Mouse (Mus musculus): ENCODE data around the gene Jpt2. TPM values are rescaled to one million over a fixed set of nuclear protein-coding genes. Genes with fewer than 3 reads are reported as not detected.

Gene Jpt2
- total RNA-seq, 1 experiment from 2014 or later: 27.0 TPM

GRCm38 (mm10) chr17:24907591-24907990 lies 52.9 kb downstream of the Jpt2 start:
- DNase-seq: peak; percentile 67

- no peak for DNase-seq
These were observed 56.7 kb downstream of the Jpt2 start for GRCm38 (mm10) chr17:24903767-24904166.

- DNase-seq: peak; percentile 47
These were observed 57.6 kb downstream of the Jpt2 start for GRCm38 (mm10) chr17:24902671-24903474.

DNA sequence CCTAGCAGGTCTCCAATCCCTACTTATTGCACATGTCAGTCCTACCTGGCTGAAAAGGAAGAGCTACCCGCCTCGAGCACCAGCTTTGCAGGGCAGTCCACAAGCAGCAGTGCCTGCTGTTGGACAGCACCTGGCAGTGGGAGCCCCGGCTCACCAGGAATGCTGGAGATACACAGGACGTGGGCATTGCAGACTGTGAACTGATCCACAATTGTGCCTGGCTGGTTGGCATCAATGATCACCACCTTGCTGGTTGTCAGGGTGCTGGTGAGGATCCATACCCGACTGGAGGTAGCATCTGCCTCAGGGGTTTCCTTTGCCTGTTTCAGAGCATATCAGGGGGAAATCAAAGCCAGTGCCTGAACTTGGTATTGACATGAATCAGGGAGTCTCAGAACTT lies 58.4 kb downstream of the Jpt2 start:
- DNase-seq: no peak

DNA sequence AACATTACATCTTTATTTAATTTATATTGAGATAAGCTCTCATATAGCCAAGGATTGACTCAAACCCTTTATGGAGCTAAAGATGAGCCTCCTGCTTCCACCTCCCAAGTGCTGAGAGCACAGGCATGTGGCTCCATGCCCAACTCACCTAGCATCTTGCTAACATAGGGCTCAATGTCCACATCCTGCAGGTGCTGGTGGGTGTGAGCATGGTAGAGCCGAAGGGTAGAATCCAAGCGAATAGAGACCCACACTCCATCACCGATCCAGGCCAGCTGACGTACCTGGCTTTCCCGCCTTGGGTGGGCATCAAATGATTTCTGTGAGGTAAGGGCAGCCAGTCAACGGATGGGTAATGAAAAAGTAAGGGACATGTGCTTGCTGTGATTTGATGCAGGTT lies 60.5 kb downstream of the Jpt2 start:
- DNase-seq: no peak

- DNase-seq: no peak
These were observed 61.3 kb downstream of the Jpt2 start for GRCm38 (mm10) chr17:24899153-24899552.

GRCm38 (mm10) chr17:24898041-24898854 lies 62.2 kb downstream of the Jpt2 start:
- no peak for DNase-seq

DNA sequence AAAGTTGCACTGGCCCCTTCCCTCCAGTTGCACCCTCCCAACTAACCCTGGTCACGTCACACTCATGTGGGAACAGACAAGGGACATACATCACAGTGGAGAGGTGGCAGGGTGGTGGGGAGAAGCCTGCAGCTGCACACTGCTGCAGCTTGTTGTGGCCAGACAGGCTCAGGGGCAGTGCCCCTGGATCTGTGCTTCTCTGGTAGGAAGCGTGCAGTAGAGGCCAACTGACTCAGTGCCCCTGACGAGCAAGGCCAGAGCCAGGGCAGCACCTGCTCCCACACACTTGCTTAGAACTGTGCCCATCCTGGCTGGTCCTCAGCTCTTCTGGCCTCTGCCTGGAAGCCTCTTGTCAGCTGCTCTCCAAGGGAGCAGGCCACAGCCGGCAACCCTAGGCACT lies 62.9 kb downstream of the Jpt2 start:
- DNase-seq: peak; percentile 50

DNA sequence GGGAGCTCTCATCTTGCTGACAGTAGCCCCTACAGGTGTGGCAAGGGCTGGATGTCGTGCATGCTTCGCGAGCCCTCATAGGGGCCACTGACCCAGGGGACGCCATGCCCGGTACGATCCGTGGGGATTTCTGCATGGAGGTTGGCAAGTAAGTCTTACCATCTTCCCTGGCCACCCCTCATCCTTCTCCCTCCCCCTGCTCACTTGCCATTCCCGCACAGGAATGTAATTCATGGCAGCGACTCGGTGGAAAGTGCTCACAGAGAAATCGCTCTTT lies 63.6 kb downstream of the Jpt2 start:
- no peak for DNase-seq

GRCm38 (mm10) chr17:24896241-24896992 lies 64.1 kb downstream of the Jpt2 start, which contains the start of gene Nme3:
Gene Nme3, plus strand, starts transcription at chr17:24896500.
- DNase-seq: peak; percentile 83

GRCm38 (mm10) chr17:24895571-24896240 lies 64.8 kb downstream of the Jpt2 start:
- DNase-seq: peak; percentile 57

DNA sequence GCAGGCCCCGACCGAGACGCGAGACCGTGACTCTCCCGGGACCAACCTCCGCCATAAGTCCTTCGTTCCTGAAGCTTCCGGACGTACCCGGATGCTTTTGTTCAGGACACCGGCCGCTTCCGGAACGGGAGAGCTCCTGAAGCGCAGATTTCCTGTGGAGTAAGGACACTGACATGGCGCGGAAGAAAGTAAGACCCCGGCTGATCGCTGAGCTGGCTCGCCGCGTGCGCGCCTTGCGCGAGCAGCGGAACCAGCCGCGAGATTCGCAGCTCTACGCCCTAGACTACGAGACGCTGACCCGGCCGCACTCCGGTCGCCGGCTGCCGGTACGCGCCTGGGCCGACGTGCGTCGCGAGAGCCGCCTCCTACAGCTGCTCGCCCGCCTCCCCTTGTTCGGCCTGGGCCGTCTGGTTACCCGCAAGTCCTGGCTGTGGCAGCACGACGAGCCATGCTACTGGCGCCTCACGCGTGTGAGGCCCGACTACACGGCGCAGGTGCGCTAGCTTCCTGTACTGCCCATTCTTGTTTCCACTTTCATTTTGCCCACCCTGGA lies 65.4 kb downstream of the Jpt2 start, which contains the start of the genes Eme2 and Mrps34:
Gene Eme2 (minus strand): TSS at position 93 of the 553 bp plus-strand sequence.
Gene Mrps34 (plus strand): TSS at position 122 of the 553 bp plus-strand sequence.
- peak; percentile 80 for DNase-seq

DNA sequence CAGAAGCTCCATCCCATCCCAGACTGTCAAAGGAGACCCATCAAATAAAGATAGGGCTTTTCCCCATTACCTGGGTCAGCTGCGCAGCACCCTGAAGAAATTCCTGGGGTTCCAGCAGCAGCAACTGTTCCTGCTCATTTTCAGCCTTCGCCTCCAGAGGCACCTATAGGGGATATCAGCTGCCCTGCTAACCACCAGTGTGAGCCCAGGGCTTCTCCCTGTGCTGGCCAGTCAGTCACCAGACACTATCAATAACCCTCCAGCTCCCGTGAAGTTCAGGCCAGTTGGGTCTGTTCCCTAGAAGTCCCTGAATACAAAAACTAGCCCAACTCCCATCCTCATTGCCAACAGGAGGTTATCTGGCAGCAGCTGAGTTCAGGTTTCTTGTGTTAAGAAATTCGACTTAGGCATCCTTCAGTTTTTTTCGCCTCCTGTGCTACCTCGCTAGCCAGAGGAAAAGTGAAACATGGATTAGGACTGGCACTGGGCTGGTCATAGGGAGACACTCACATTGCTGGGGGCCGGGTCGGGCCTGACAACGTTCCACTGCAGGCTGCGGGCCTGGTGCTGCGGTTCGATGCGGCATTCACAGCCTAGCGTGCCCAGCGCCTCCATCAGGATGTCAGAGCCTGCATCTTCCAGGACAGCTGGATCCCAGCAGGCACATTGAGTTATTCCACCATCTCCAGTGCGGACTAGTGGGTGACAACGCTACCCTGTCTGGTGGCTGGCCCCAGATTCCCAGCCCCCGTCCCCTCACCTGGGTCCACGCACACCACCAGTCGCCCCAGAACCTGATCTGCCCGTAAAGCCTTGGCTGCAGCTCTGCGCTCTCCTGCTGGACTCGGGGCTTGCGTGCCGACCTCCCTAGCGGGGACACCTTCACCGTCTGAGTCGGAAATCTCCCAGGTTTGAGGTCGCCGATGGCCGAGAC lies 66.2 kb downstream of the Jpt2 start:
- no peak for DNase-seq

- no peak for DNase-seq
These were observed 67.2 kb downstream of the Jpt2 start for GRCm38 (mm10) chr17:24893276-24893675.

- DNase-seq: no peak
These were observed 67.7 kb downstream of the Jpt2 start for GRCm38 (mm10) chr17:24892785-24893184.

- no peak for DNase-seq
These were observed 69.2 kb downstream of the Jpt2 start for GRCm38 (mm10) chr17:24891321-24891720.

DNA sequence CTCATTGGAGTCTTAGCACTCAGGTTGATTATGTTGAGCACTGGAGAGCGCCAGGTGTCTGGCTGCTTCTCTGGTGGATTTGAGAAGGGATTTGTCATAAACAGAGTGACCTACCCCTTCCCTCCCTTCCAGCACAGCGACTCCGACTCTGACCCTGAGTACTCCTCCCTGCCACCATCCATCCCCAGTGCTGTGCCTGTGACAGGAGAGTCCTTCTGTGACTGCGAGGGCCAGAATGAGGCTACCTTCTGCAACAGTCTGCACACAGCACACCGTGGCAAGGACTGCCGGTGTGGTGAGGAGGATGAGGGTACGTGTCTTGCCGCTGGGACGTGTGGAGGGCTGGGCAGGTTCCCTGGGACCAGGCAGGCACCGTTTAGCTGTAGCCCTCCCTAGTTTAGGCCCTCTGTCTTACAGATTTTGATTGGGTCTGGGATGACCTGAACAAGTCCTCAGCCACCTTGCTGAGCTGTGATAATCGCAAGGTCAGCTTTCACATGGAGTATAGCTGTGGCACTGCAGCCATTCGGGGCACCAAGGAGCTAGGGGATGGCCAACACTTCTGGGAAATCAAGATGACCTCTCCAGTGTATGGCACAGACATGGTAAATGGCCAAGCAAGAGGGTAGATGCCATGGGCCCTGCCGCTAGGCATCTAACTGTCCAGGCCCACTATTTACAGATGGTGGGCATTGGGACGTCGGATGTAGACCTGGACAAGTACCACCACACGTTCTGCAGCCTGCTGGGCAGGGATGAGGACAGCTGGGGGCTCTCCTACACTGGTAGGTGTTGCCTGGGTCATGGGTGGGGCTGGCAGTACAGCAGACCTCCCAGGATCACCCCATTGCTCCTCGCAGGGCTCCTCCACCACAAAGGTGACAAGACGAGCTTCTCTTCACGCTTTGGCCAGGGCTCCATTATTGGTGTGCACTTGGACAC lies 70.1 kb downstream of the Jpt2 start:
- DNase-seq: no peak

GRCm38 (mm10) chr17:24888862-24889261 lies 71.6 kb downstream of the Jpt2 start:
- DNase-seq: no peak
